Mouse (Mus musculus): ENCODE measurements around the gene Adam15. TPM values are rescaled to one million over a fixed set of nuclear protein-coding genes. Genes with fewer than 3 reads are reported as not detected.

Adam15 gene
- polyA plus RNA-seq, 1 experiment = 187 TPM

DNA sequence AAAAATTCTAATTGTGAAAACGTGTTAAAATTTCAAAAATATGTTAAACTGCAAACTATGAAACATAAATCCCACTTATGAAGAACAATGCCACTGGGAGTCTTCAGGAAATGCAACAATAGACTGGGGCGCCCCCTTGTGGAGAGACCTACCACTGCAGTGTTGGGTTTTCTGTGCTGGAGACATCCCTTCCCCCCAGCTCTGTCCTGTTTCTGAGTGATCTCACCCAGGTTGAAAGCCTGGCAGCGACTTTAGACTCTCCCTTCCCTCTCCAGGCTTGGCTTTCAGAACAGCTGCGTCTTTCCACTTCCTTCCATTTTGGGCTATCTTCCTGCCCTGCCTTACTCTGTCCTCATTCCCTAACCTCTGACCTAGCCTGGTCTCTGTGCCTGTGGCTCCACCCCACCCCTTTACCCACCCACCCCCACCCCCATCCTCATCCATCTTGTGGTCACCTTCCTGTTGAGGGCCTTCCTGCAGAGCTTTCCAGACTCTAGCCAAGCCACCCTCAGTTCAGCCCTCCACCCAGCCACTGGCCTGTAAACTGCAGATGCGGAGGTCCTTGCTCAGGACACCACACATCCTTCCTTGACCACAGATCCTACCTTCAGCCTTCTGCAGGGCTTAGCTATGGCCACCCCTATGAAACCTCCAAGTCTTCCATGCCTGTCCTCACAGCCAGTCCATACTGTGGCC is 5.2 kb upstream of the Adam15 start:
- Histone ChIP-seq H3K27ac (ENCODE audit: control insufficient read depth, insufficient read depth, low read depth, low read length, poor library complexity) (no peak overlapping the region), H3K4me3 (replicated peaks; ENCODE audit: control insufficient read depth, low read depth, low read length) (no peak overlapping the region), H3K4me1 (ENCODE audit: control insufficient read depth, insufficient read depth, low read length) (peaks cover 4% of the 10 kb centered on the region)
- TF ChIP-seq CTCF (IDR thresholded peaks at IDR 0.05; ENCODE audit: control insufficient read depth, insufficient read depth, low read length) (peak; percentile 74), POLR2A (IDR thresholded peaks at IDR 0.05; ENCODE audit: borderline replicate concordance, control insufficient read depth, low read depth, low read length) (no peak)
- 16% methylated on average over 5 of the region's 5 CpGs for WGBS

DNA sequence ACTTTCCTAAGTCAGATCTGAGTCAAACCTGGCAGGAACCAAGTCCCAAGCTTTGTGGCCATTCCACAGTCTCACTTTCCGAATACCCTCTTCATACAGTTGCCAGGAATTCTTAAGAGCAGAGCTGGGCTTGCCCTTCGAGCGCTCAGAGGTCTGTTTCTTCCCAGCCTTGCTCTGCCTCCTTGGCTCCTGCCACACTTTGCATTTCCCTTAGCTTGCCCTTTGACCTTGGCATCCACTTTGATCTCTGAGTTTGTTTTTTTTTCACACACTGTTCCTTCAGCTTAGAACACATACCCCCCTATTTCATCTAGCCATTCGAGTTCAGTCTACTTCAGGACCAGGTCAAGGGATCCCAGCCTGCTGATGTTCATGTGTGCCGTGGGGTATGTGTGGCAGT is 1.5 kb upstream of the Adam15 start:
- TF ChIP-seq CTCF (IDR thresholded peaks at IDR 0.05; ENCODE audit: control insufficient read depth, insufficient read depth, low read length) (no peak), POLR2A (IDR thresholded peaks at IDR 0.05; ENCODE audit: borderline replicate concordance, control insufficient read depth, low read depth, low read length) (no peak)
- Histone ChIP-seq H3K4me3 (replicated peaks; ENCODE audit: control insufficient read depth, low read depth, low read length) (no peak overlapping the region), H3K27ac (ENCODE audit: control insufficient read depth, insufficient read depth, low read depth, low read length, poor library complexity) (no peak overlapping the region), H3K4me1 (ENCODE audit: control insufficient read depth, insufficient read depth, low read length) (peaks cover 10% of the 10 kb centered on the region)
- 86% methylated on average over 5 of the region's 5 CpGs for WGBS

DNA sequence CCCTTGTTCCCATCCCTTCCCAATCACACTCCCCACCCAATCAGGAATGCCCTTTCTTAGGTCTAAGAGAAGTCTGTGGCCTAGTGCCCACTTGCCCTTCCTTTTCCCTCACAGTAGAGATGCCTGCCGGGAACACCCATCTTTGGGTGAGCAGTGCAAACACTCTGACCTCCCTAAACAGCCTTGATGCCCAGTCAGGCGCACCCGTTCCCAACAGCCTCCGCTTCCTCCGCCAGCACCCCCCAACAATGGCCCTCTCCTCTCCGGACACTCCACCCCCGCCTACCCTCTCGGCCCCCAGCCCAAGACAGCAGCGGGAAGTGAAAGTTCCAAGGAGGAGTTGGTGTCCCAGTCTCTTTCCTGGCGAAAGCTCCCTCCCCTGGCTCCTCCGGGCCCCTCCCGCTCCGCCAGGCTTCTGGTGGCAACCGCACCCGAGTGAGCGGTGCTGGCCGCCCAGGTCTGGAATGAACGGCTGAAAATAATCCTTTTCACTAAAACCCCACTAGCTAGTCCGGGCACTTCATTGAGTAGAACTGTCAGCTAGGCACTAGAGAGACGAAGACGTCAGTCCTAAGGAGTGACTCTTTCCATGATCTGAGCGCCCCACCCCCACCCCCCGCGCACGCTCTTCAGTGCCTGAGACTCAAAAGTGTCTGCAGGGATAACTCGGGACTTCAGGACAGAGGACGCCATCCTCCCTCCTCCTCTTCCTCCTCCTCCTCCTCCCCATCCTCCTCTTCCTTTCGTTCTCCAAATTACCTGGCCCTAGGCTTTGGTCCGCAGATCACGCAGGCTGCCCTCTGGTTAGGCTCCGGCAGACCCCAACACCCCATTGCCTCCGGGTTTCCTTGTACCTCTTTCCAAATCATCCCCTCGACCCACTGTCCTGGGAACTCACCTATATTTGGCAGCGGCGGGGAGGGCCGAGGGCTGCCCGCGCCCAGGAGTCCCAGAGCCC is 606 bp downstream of the Adam15 start:
- peak overlapping the region; percentile 12 for H3K27ac ChIP-seq (ENCODE audit: control insufficient read depth, insufficient read depth, low read depth, low read length, poor library complexity)
- H3K4me1 ChIP-seq (ENCODE audit: control insufficient read depth, insufficient read depth, low read length) = peaks cover 10% of the 10 kb centered on the region
- H3K4me3 ChIP-seq (replicated peaks; ENCODE audit: control insufficient read depth, low read depth, low read length) = peak overlapping the region; percentile 72
- WGBS = 7% methylated on average over 38 of the region's 38 CpGs
- TF ChIP-seq CTCF (IDR thresholded peaks at IDR 0.05; ENCODE audit: control insufficient read depth, insufficient read depth, low read length) = no peak
- no peak for TF ChIP-seq POLR2A (IDR thresholded peaks at IDR 0.05; ENCODE audit: borderline replicate concordance, control insufficient read depth, low read depth, low read length)

DNA sequence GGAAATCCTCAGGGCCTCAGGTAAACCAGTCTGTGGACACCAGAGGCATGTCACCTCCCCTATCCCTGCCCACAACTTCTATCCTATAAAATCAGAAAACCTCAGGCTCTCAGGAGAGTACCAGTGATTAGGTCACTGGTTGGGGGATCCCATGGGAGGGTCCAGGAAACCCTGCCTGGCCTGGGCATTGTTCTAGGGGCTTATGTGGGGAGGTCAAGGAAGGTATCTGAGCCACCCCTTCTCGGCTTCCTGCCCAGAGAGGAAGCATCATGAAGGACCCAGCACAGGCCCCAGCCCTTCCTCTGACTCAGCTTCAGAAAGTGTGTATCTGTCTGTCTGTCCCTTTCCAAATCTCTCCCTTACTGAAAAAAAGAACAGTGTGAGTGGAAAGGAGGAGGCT is 1.9 kb downstream of the Adam15 start:
- peak overlapping the region; percentile 40; the same call in 1 of the 2 replicates for H3K27ac ChIP-seq (ENCODE audit: control insufficient read depth, insufficient read depth, low read depth, low read length, poor library complexity)
- no peak overlapping the region for H3K4me3 ChIP-seq (replicated peaks; ENCODE audit: control insufficient read depth, low read depth, low read length)
- TF ChIP-seq POLR2A (IDR thresholded peaks at IDR 0.05; ENCODE audit: borderline replicate concordance, control insufficient read depth, low read depth, low read length) = no peak
- H3K4me1 ChIP-seq (ENCODE audit: control insufficient read depth, insufficient read depth, low read length) = peaks cover 10% of the 10 kb centered on the region
- WGBS = 7% methylated on average over 1 of the region's 1 CpGs

DNA sequence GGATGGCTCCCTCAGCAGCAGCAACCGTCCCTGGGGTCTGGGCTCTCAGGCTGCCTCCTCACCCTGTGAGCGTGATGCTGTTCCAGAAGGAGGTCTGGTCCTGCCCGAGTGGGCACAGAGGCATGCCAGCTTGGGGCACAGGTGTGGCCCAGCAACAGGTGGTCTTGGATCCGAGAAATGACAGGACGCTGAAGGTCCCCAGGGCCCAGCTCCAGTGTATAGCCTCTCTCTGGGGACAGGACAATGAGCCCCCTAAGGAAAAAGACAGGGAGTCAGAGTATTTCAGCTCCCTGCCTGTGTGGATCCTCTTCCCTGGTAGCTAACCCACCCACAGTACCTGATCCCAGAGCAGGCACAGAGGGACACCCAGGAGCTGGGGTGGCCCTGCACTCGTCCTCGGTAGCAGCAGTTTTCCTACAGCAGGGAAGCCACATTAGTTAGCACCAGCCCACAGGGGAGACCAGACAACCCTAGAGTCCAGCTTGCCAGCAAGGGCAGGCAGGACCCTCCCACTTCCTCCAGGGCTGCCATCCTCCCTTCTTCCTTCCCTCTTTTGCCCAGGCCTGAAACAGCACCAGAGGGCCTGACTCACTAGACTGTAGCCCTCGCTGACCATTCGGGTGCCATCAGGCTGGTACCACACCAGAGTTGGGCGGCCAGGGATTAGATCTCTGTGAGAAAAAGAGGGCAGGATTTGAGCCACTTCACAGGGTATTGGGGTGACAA is 2.8 kb downstream of the Adam15 start:
- no peak overlapping the region for H3K4me3 ChIP-seq (replicated peaks; ENCODE audit: control insufficient read depth, low read depth, low read length)
- H3K4me1 ChIP-seq (ENCODE audit: control insufficient read depth, insufficient read depth, low read length) = peaks cover 10% of the 10 kb centered on the region
- 41% methylated on average over 10 of the region's 10 CpGs for WGBS
- TF ChIP-seq POLR2A (IDR thresholded peaks at IDR 0.05; ENCODE audit: borderline replicate concordance, control insufficient read depth, low read depth, low read length) (no peak), CTCF (IDR thresholded peaks at IDR 0.05; ENCODE audit: control insufficient read depth, insufficient read depth, low read length) (no peak)
- H3K27ac ChIP-seq (ENCODE audit: control insufficient read depth, insufficient read depth, low read depth, low read length, poor library complexity) = peak overlapping the region; percentile 41; the same call in 1 of the 2 replicates

DNA sequence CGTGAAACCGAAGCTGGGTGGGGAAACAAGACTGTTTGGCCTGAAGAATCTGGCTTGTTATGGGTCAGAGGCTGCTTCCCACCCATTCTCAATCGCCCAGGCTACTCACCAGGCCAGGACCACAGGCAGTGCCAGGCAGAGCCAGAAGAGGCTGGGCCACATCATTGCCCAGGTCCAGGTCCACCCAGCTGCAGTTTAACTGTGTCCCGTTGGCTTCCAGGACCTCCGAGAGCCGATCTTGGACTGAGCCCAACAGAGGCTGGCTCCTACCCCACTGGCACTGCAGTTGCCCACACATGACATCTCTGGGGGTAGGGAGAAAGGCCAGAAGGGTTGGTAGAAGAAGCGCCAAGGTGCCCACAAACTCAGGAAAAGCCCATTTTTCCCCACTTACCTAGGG is 6.5 kb downstream of the Adam15 start:
- Histone ChIP-seq H3K27ac (ENCODE audit: control insufficient read depth, insufficient read depth, low read depth, low read length, poor library complexity) (no peak overlapping the region), H3K4me1 (ENCODE audit: control insufficient read depth, insufficient read depth, low read length) (peaks cover 4% of the 10 kb centered on the region), H3K4me3 (replicated peaks; ENCODE audit: control insufficient read depth, low read depth, low read length) (no peak overlapping the region)
- 81% methylated on average over 7 of the region's 7 CpGs for WGBS
- TF ChIP-seq CTCF (IDR thresholded peaks at IDR 0.05; ENCODE audit: control insufficient read depth, insufficient read depth, low read length) (no peak), POLR2A (IDR thresholded peaks at IDR 0.05; ENCODE audit: borderline replicate concordance, control insufficient read depth, low read depth, low read length) (no peak)

DNA sequence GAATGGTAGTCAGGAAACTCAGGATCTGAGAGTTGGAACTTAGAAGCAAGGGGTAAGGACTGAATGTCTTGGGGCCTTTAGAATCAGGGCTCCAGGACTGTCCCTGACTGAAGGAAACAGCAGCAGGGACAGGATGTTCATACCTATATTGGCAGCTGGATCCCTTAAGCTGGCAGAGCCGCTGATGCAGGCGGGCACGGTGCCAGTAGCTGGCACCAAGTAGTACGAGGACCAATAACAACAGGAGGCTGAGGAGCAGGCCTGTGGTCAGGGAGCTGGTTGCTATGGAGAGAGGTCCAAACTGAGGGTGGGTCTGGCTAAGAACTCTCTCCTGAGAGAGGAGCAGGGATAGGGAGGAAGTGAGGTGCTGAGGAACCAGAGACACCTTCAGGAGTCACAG is 8.0 kb downstream of the Adam15 start:
- WGBS = 74% methylated on average over 4 of the region's 4 CpGs
- H3K4me3 ChIP-seq (replicated peaks; ENCODE audit: control insufficient read depth, low read depth, low read length) = no peak overlapping the region
- no peak overlapping the region for H3K27ac ChIP-seq (ENCODE audit: control insufficient read depth, insufficient read depth, low read depth, low read length, poor library complexity)
- H3K4me1 ChIP-seq (ENCODE audit: control insufficient read depth, insufficient read depth, low read length) = peaks cover 2% of the 10 kb centered on the region; the same call in 1 of the 2 replicates
- TF ChIP-seq CTCF (IDR thresholded peaks at IDR 0.05; ENCODE audit: control insufficient read depth, insufficient read depth, low read length) = no peak
- no peak for TF ChIP-seq POLR2A (IDR thresholded peaks at IDR 0.05; ENCODE audit: borderline replicate concordance, control insufficient read depth, low read depth, low read length)

DNA sequence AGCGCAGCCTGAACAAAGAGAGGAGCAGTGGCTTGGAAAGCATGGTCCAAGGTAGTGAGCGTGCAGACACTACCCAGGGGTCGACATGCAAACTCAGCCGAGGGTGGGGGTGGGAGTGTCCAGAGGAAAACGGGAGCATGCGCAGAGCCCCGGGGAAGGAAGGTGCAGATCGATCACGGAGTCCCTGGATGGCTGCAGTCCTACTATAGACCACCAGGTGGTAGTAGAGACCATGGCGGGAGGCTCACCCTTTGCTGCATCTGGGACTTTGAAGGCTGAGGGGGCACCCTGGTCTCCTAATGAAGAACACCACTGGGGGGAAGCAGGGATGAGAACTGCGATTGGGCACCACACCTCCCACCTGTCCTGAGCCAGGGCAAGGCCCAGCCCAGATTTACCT is 9.3 kb downstream of the Adam15 start:
- H3K27ac ChIP-seq (ENCODE audit: control insufficient read depth, insufficient read depth, low read depth, low read length, poor library complexity) = no peak overlapping the region
- H3K4me1 ChIP-seq (ENCODE audit: control insufficient read depth, insufficient read depth, low read length) = no peaks in the 10 kb centered on the region
- WGBS = 14% methylated on average over 11 of the region's 11 CpGs
- H3K4me3 ChIP-seq (replicated peaks; ENCODE audit: control insufficient read depth, low read depth, low read length) = no peak overlapping the region
- TF ChIP-seq CTCF (IDR thresholded peaks at IDR 0.05; ENCODE audit: control insufficient read depth, insufficient read depth, low read length) (peak; percentile 97), POLR2A (IDR thresholded peaks at IDR 0.05; ENCODE audit: borderline replicate concordance, control insufficient read depth, low read depth, low read length) (no peak)

Measured in bone marrow, adult 2 months (tissue).